Mouse (Mus musculus) kidney, adult 2 months (tissue): ENCODE results near the gene Rhox4a2. TPM values are rescaled to one million over a fixed set of nuclear protein-coding genes. Genes with fewer than 3 reads are reported as not detected.
"Not testable (repeated sequence)": the region's sequence is repeated elsewhere in the genome, so short reads cannot be mapped to it uniquely, and the experiment has no call there.

ENCODE experiments used
- DNase-seq: peaks from one replicate; pipeline ENCODE4 v3.0.0; 2021
- H3K27ac ChIP-seq: fragments of 200-500 bp; 2 replicates; pipeline ENCODE4 v1.5.1; 2012; ENCODE audit warnings: low read depth, low read length, control low read depth, inconsistent platforms; ENCODE audit not compliant: insufficient read depth
- H3K27me3 ChIP-seq: fragments of 200-500 bp; replicated peaks from 2 replicates; pipeline ENCODE4 v1.6.1; 2012; ENCODE audit warnings: mild to moderate bottlenecking, moderate library complexity, low read length, inconsistent platforms; ENCODE audit not compliant: control insufficient read depth, insufficient read depth
- H3K36me3 ChIP-seq: fragments of 200-500 bp; 2 replicates; pipeline ENCODE4 v1.6.1; 2012; ENCODE audit warnings: mild to moderate bottlenecking, moderate library complexity, low read length, inconsistent platforms; ENCODE audit not compliant: control insufficient read depth, insufficient read depth
- H3K4me1 ChIP-seq: fragments of 200-500 bp; 2 replicates; pipeline ENCODE4 v1.6.1; 2011; ENCODE audit warnings: low read length; ENCODE audit not compliant: control insufficient read depth, insufficient read depth
- H3K4me3 ChIP-seq: fragments of 200-500 bp; 2 replicates; pipeline ENCODE4 v1.5.1; 2011; ENCODE audit warnings: mild to moderate bottlenecking, low read depth, low read length, control low read depth; ENCODE audit not compliant: insufficient read depth
- WGBS: fragments of 180-500 bp; shearing (Covaris S2); methylation state at CpG from one replicate; pipeline ENCODE4 v1.1.7; 2018; 5-methylcytosine and 5-hydroxymethylcytosine counted together
- polyA plus RNA-seq: library from polyadenylated mRNA; depleted of rRNA; stranded (reverse); fragments of >200 nt; gene quantifications from 2 replicates; pipeline ENCODE4 v1.2.3, GENCODE M21; 2012; rRNA removed

Gene Rhox4a2
- polyA plus RNA-seq, result not detected in 2 replicates

DNA sequence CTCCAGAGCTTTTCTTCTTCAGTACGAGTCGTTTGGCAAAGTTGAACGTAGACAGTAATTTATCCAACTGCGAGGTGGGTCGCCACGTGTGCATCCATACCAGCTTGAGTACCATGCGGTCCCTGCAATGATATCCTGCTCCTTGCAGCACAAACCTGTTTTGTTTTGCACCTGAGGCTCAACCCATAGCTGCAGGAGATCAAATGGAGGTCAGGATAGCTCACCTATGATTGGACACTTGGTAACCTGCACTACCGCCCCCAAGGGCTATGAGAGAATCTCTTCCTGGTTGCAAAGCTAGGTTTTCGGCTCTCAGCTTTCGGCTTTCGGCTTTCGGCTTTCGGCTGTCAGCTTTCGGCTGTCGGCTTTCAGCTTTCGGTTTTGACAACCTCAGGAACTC is at the start of gene Rhox4a2:
Rhox4a2 (plus strand) TSS at position 301 of the 400 bp plus-strand sequence.
- H3K4me3 ChIP-seq, H3K36me3 ChIP-seq, H3K27ac ChIP-seq, H3K4me1 ChIP-seq, H3K27me3 ChIP-seq, DNase-seq: not testable (repeated sequence)
- 99% methylated on average over 8 of the region's 16 CpGs for WGBS

GRCm38 (mm10) chrX:37379728-37380127 is 10.9 kb upstream of the Rhox4a2 start, which contains the start of gene Rhox3a2:
Gene Rhox3a2 (plus strand): TSS chrX:37380028.
- not testable (repeated sequence) for DNase-seq, H3K27me3 ChIP-seq, H3K4me1 ChIP-seq, H3K36me3 ChIP-seq, H3K4me3 ChIP-seq, H3K27ac ChIP-seq
- WGBS, result no CpG with 5 or more reads among the region's 1 CpGs

DNA sequence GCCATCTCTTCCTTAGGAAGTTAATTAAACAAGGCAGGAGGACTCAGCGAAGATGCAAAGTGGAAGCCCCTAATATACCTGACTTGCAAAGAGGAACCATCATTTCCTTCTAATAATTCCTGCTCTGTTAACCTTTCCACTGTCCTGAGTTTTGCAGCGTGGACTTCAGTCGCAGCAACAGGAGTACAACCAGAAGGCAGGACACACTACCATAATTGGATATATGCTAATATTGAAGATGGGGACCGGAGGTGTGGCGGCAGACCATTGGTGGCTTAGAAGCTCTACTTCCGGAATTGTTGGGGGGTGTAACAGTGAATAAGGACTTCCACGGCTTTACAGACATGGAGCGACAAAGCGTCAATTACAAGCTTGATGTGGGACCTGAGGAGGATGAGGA is 21.1 kb downstream of the Rhox4a2 start, which contains the start of gene Rhox2b:
Rhox2b (plus strand) TSS at position 301 of the 400 bp plus-strand sequence.
- H3K36me3 ChIP-seq, H3K27ac ChIP-seq, DNase-seq, H3K4me3 ChIP-seq, H3K4me1 ChIP-seq, H3K27me3 ChIP-seq: not testable (repeated sequence)
- no CpG with 5 or more reads among the region's 9 CpGs for WGBS

DNA sequence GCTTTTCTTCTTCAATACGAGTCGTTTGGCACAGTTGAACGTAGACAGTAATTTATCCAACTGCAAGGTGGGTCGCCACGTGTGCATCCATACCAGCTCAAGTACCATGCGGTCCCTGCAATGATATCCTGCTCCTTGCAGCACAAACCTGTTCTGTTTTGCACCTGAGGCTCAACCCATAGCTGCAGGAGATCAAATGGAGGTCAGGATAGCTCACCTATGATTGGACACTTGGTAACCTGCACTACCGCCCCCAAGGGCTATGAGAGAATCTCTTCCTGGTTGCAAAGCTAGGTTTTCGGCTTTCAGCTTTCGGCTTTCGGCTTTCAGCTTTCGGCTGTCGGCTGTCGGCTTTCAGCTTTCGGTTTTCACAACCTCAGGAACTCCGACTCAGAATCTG is 41.5 kb downstream of the Rhox4a2 start, which contains the start of gene Rhox4b:
Rhox4b (plus strand) TSS at position 301 of the 400 bp plus-strand sequence.
- not testable (repeated sequence) for H3K36me3 ChIP-seq, H3K27me3 ChIP-seq, H3K4me1 ChIP-seq, H3K4me3 ChIP-seq, H3K27ac ChIP-seq, DNase-seq
- WGBS, result 90% methylated on average over 14 of the region's 15 CpGs

Other genes starting within 250 kb of the Rhox4a2 start
- gene Akap14, start 222.0 kb upstream of the Rhox4a2 start, polyA plus RNA-seq, result not detected in 2 replicates
- gene Ndufa1, start 199.7 kb upstream of the Rhox4a2 start, polyA plus RNA-seq, result 677 and 921 TPM in 2 replicates
- 1.9 and 2.7 TPM in 2 replicates for gene Rnf113a1, start 199.6 kb upstream of the Rhox4a2 start, polyA plus RNA-seq
- not detected in 2 replicates for gene Gm9, start 179.8 kb upstream of the Rhox4a2 start, polyA plus RNA-seq
- not detected in 2 replicates for gene Rhox1, start 168.6 kb upstream of the Rhox4a2 start, polyA plus RNA-seq
- not detected in 2 replicates for gene Rhox2a, start 145.9 kb upstream of the Rhox4a2 start, polyA plus RNA-seq
- gene Rhox3a, start 140.9 kb upstream of the Rhox4a2 start, polyA plus RNA-seq, result not detected in 2 replicates
- not detected in 2 replicates for gene Rhox4a, start 125.5 kb upstream of the Rhox4a2 start, polyA plus RNA-seq
- gene Rhox3a2, start 10.8 kb upstream of the Rhox4a2 start, polyA plus RNA-seq, result not detected in 2 replicates
- gene Rhox2b, start 21.2 kb downstream of the Rhox4a2 start, polyA plus RNA-seq, result not detected in 2 replicates
- not detected in 2 replicates for gene Rhox4b, start 41.6 kb downstream of the Rhox4a2 start, polyA plus RNA-seq
- gene Rhox2c, start 62.8 kb downstream of the Rhox4a2 start, polyA plus RNA-seq, result not detected in 2 replicates
- not detected in 2 replicates for gene Rhox3c, start 67.7 kb downstream of the Rhox4a2 start, polyA plus RNA-seq
- gene Rhox4c, start 89.5 kb downstream of the Rhox4a2 start, polyA plus RNA-seq, result not detected in 2 replicates
- gene Rhox2d, start 102.6 kb downstream of the Rhox4a2 start, polyA plus RNA-seq, result not detected in 2 replicates
- not detected in 2 replicates for gene Rhox4d, start 123.5 kb downstream of the Rhox4a2 start, polyA plus RNA-seq
- not detected in 2 replicates for gene Rhox2e, start 139.6 kb downstream of the Rhox4a2 start, polyA plus RNA-seq
- gene Rhox3e, start 151.2 kb downstream of the Rhox4a2 start, polyA plus RNA-seq, result not detected in 2 replicates
- not detected in 2 replicates for gene Rhox4e, start 166.6 kb downstream of the Rhox4a2 start, polyA plus RNA-seq
- not detected in 2 replicates for gene Rhox2f, start 180.6 kb downstream of the Rhox4a2 start, polyA plus RNA-seq
- gene Rhox3f, start 190.1 kb downstream of the Rhox4a2 start, polyA plus RNA-seq, result not detected in 2 replicates
- gene Rhox4f, start 216.9 kb downstream of the Rhox4a2 start, polyA plus RNA-seq, result not detected in 2 replicates
- not detected in 2 replicates for gene Rhox3g, start 237.8 kb downstream of the Rhox4a2 start, polyA plus RNA-seq